Mouse (Mus musculus): ENCODE measurements at regions not wholly inside any gene's neighbourhood (a gene's known extent, or its start where the extent isn't known, plus 50 kb on each side); places are given as distances from the start of the nearest gene placed in this dataset.

- H3K27me3 ChIP-seq = 0 out of 2 replicates have a peak, but pooled peaks cover 24% of the 10 kb centered on the region
- H3K9ac ChIP-seq (replicated peaks) = no peak overlapping the region
- no peak overlapping the region for H3K4me2 ChIP-seq (replicated peaks)
- WGBS = 92% methylated on average over 4 of the region's 4 CpGs
- H3K4me3 ChIP-seq = no peak overlapping the region
- H3K27ac ChIP-seq (replicated peaks) = no peak overlapping the region
- H3K9me3 ChIP-seq = no peaks in the 10 kb centered on the region
- H3K4me1 ChIP-seq = peaks cover 3% of the 10 kb centered on the region
- no peaks in the 10 kb centered on the region for H3K36me3 ChIP-seq
- no peak for ATAC-seq (ENCODE audit: low FRiP score, low read depth)
These were observed 138.9 kb downstream of the Tpra1 start for GRCm38 (mm10) chr6:89040919-89041318.

- no peak for ATAC-seq (ENCODE audit: low FRiP score, low read depth)
- Histone ChIP-seq H3K36me3 (no peaks in the 10 kb centered on the region), H3K4me3 (no peak overlapping the region), H3K9me3 (no peaks in the 10 kb centered on the region; the same call in 1 of the 2 replicates), H3K9ac (replicated peaks) (no peak overlapping the region), H3K4me2 (replicated peaks) (no peak overlapping the region), H3K4me1 (no peaks in the 10 kb centered on the region), H3K27ac (replicated peaks) (no peak overlapping the region), H3K27me3 (0 out of 2 replicates have a peak, but pooled peaks cover 15% of the 10 kb centered on the region)
- WGBS = 73% methylated on average over 24 of the region's 24 CpGs
These were observed 140.6 kb downstream of the Tpra1 start for GRCm38 (mm10) chr6:89042478-89043239.

DNA sequence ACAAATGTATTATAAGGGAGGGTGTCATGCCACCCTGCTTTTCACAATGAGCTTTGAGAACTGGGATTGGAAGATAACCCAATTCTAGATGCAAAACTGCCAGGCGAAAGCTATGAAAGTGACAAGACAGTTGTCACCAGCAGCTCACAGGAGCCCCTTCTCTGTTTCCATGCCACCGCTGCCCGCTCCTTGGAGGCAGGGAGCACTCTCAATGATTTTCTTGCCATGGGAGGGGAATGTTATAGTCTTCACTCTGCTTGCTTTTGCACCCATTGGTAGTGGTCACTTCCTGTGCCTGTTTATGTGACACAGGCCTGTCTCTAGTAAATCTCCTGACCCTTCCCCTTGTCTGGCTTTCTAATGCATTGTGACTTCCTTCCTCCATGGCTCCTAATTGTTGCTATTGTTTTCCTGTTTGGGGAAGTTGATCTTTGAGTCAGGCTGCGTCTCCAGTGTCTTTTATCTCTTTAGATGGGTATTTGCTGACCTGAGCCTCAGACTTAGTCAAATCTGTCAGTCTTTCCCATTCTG, 143.4 kb downstream of the Tpra1 start:
- Histone ChIP-seq H3K9me3 (no peaks in the 10 kb centered on the region; the same call in 1 of the 2 replicates), H3K9ac (replicated peaks) (no peak overlapping the region), H3K4me2 (replicated peaks) (no peak overlapping the region), H3K4me3 (no peak overlapping the region), H3K4me1 (no peaks in the 10 kb centered on the region), H3K27ac (replicated peaks) (no peak overlapping the region), H3K27me3 (no peaks in the 10 kb centered on the region), H3K36me3 (no peaks in the 10 kb centered on the region)
- ATAC-seq (ENCODE audit: low FRiP score, low read depth) = no peak
- 76% methylated on average over 4 of the region's 4 CpGs for WGBS

DNA sequence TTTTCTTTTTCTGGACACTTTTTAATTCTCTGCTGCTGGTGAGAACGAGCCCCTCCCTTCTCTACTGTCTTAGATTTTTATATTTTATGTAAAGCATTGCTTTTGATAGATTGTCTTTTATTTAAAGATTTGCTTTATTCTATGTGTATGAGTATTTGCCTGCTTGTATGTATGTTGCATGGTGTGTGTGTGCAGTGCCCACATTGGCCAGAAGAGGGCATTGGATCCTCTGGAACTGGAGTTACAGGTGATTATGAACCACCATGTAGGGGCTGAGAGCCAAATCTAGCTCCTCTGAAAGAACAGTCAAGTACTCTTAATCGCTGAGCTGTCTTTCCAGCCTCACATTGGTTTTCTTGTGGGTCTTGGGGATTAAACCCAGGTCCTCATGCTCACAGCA, 144.4 kb downstream of the Tpra1 start:
- Histone ChIP-seq H3K27ac (replicated peaks) (no peak overlapping the region), H3K36me3 (no peaks in the 10 kb centered on the region), H3K4me2 (replicated peaks) (no peak overlapping the region), H3K4me3 (no peak overlapping the region), H3K27me3 (no peaks in the 10 kb centered on the region), H3K9ac (replicated peaks) (no peak overlapping the region), H3K4me1 (no peaks in the 10 kb centered on the region), H3K9me3 (no peaks in the 10 kb centered on the region; the same call in 1 of the 2 replicates)
- WGBS = 77% methylated on average over 2 of the region's 2 CpGs
- no peak for ATAC-seq (ENCODE audit: low FRiP score, low read depth)

DNA sequence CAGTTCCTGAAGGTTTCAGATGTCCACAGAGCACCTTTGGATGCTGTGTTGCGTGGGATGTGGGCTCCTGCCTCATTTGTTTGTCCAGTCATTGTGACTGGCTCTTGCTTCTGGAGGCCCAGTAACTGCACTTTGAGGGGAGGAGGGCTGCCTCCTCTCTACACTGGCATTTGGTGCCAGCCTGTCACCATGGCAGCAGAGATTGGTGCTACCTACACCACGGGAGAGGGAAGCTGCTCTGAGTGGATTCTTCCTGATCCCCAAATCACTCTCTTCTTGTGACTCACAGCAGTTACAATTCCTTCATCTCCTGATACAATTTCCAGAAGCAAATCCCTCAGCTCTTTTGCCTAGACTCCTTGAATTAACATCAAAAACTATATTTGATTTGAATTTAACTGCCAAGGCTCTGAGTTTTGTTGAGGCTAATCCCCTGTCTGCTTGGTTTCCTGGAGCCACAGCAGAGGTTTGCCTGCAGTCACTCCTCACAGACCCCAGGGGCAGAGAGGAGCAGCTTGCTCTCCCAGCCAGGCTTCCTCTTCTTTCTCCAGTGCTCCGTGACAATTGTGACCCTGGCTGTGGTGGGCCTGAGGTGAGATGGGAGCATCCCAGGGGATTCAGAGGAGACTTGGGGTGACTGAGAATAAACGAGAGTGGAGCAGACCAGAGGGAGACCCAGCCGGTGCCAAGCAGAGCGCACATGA, 145.7 kb downstream of the Tpra1 start:
- Histone ChIP-seq H3K27ac (replicated peaks) (no peak overlapping the region), H3K36me3 (no peaks in the 10 kb centered on the region), H3K9me3 (no peaks in the 10 kb centered on the region; the same call in 1 of the 2 replicates), H3K4me2 (replicated peaks) (no peak overlapping the region), H3K27me3 (no peaks in the 10 kb centered on the region), H3K4me3 (no peak overlapping the region), H3K4me1 (no peaks in the 10 kb centered on the region), H3K9ac (replicated peaks) (no peak overlapping the region)
- 54% methylated on average over 6 of the region's 6 CpGs for WGBS
- ATAC-seq (ENCODE audit: low FRiP score, low read depth) = no peak

- H3K36me3 ChIP-seq = no peaks in the 10 kb centered on the region
- H3K4me3 ChIP-seq = no peak overlapping the region
- WGBS = 58% methylated on average over 1 of the region's 1 CpGs
- no peaks in the 10 kb centered on the region; the same call in 1 of the 2 replicates for H3K9me3 ChIP-seq
- no peak for ATAC-seq (ENCODE audit: low FRiP score, low read depth)
- no peak overlapping the region for H3K4me2 ChIP-seq (replicated peaks)
- no peaks in the 10 kb centered on the region for H3K27me3 ChIP-seq
- no peak overlapping the region for H3K9ac ChIP-seq (replicated peaks)
- H3K4me1 ChIP-seq = no peaks in the 10 kb centered on the region
- H3K27ac ChIP-seq (replicated peaks) = no peak overlapping the region
These were observed 147.2 kb downstream of the Tpra1 start for GRCm38 (mm10) chr6:89049290-89049689.

DNA sequence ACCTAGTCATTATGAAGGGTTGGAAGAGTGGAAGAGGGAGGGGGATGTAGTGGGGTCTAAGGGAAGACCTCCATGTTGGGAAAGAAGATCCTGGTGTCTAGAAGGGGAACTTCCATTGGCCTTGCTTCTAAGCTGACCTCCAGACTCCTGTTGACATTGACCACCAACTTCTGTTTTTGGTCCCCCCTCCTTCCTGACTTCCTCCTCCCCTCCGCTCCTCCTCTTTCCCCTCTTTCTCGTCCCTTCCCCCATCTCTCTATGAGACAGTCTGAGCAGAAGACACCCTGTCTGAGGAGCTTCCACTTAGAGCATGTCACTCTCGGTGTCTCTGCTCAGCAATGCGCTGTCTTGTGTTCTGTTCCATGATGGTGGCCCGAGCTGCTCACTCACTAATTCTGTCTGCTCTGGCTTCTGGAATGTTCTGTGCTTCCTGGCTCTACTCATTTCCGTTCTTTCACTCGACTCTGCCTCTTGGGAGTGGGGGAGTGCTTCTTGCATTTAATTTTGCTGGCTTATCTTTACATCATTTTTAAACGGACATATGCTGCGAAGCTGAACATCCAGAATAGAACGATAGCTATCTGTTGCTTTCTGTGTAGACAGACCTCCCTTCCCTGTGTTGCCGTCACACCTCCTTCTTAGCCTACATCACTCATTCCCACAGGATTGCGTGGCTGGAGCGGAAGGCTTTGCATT, 148.7 kb downstream of the Tpra1 start:
- no peak for ATAC-seq (ENCODE audit: low FRiP score, low read depth)
- no peak overlapping the region for H3K4me2 ChIP-seq (replicated peaks)

DNA sequence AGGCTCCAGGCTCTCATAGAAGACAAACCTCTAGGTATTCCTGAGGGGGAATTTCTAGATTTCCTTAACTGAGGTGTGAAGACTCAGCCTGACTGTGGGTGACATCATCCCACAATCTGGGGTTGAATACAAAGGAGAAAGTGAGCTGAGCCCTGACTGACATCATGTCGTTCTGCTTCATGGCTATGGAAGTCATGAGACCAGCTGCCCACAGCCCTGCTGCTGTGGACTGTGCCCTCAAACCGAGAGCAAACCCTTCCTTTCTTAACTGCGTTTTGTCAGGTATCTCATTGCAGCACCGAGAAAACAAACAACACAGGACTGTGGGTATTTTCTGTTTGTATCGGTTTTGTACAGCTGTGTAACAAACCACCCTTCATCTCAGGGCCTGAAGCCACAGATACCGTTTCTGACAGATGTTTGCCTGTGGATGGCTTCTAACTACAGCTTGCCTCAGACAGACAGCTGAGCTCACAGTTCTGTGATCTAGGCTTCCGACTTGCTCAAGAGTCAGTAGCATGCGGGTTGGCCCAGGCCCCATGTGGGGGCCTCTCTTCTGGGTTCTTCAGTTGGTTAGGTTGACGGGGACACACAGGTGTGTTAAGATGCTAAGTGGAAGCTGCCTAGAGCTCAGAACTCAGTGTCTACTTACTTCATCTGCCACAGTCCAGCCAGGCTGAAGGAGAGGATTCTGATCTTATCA, 150.9 kb downstream of the Tpra1 start:
- Histone ChIP-seq H3K27me3 (no peaks in the 10 kb centered on the region), H3K4me3 (no peak overlapping the region), H3K27ac (replicated peaks) (no peak overlapping the region), H3K4me2 (replicated peaks) (no peak overlapping the region), H3K9me3 (no peaks in the 10 kb centered on the region), H3K4me1 (no peaks in the 10 kb centered on the region), H3K9ac (replicated peaks) (no peak overlapping the region), H3K36me3 (no peaks in the 10 kb centered on the region)
- 88% methylated on average over 9 of the region's 9 CpGs for WGBS
- no peak for ATAC-seq (ENCODE audit: low FRiP score, low read depth)

More for the DNA sequence above, 148.7 kb downstream of the Tpra1 start:
- no peaks in the 10 kb centered on the region; the same call in 1 of the 2 replicates for H3K9me3 ChIP-seq
- 86% methylated on average over 13 of the region's 13 CpGs for WGBS
- H3K27ac ChIP-seq (replicated peaks) = no peak overlapping the region
- H3K9ac ChIP-seq (replicated peaks) = no peak overlapping the region
- H3K36me3 ChIP-seq = no peaks in the 10 kb centered on the region
- no peak overlapping the region for H3K4me3 ChIP-seq
- H3K4me1 ChIP-seq = no peaks in the 10 kb centered on the region
- no peaks in the 10 kb centered on the region for H3K27me3 ChIP-seq

DNA sequence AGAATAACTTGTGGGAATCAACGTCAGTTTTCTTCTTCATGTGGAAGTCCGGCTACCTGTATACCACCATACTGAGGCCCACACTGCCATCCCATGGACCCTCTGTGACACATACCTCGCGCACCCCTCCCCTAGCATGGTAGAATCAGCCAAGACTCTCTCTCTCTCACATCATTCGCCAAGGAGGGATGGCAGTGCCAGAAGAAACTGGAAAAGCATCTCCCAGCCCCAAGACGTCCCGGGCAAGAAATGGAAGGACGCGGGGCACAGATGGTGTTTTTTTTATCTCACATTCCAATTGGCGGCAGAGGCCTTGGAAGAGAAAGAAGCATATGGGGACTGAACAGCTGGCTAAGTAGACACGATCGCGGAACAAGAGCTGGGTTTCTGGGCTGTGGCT, 152.0 kb downstream of the Tpra1 start:
- Histone ChIP-seq H3K4me3 (no peak overlapping the region), H3K4me2 (replicated peaks) (no peak overlapping the region), H3K4me1 (no peaks in the 10 kb centered on the region), H3K27ac (replicated peaks) (no peak overlapping the region), H3K36me3 (no peaks in the 10 kb centered on the region), H3K9ac (replicated peaks) (no peak overlapping the region), H3K27me3 (no peaks in the 10 kb centered on the region), H3K9me3 (no peaks in the 10 kb centered on the region)
- WGBS = 87% methylated on average over 13 of the region's 13 CpGs
- no peak for ATAC-seq (ENCODE audit: low FRiP score, low read depth)

DNA sequence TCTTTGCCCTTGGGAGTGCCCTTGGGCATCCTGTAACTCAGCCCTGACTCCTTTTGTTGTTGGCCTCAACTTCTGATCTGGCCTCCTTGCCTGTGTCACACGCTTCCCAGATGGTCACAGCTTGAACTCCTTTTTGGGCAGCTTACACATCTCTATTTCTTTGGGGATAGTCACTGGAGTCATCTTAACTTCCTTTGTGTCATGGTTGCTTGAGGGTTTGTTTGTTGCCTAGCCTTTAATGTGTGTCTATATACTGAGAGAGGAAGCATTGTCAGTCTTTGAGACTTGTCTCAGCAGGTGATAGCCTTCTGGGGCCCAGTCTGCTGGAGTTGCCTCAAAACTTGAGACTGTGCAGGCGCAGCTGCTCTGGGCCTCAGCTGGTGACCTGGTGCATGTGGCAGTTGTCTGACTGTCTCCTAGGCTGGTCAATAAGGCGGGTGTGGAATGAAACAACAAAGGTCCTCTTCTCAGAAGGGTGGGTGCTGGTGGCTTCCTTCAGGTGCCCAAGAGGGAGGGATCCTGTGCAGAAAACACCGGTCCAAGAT, 157.5 kb downstream of the Tpra1 start:
- Histone ChIP-seq H3K4me1 (peaks cover 3% of the 10 kb centered on the region; the same call in 1 of the 2 replicates), H3K4me3 (no peak overlapping the region), H3K9ac (replicated peaks) (no peak overlapping the region), H3K27ac (replicated peaks) (no peak overlapping the region), H3K9me3 (no peaks in the 10 kb centered on the region), H3K36me3 (no peaks in the 10 kb centered on the region), H3K4me2 (replicated peaks) (no peak overlapping the region), H3K27me3 (0 out of 2 replicates have a peak, but pooled peaks cover 7% of the 10 kb centered on the region)
- WGBS = 68% methylated on average over 4 of the region's 4 CpGs
- no peak for ATAC-seq (ENCODE audit: low FRiP score, low read depth)

DNA sequence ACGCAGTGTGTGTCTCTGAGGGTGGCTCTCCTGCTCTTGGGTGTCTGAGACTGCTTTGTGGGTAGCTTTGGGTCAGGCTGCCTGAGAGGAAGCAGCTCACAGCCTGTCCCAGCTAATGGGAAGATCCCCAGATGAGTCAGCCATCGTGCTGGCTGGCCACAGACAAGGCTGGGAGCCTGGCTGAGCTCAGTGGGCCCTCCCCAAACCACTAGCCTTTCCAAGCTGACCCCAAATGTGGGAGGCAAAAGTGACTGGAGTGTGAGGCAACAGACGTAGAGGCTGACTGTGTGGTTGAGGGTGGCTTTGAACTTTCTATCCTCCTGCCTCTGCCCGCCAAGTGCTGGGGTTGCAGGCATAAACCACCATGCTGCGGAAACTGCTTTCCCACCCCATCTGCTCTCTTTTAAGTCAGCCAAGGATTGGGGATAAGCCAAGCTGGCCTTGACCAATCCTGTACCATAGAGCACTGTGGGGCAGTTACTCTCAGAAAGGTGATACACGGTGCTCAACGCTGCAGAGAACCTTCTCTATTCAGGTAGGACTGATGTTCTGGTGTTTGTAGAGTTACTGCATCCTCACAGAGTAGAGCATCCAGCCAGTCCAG, 163.0 kb downstream of the Tpra1 start:
- H3K27me3 ChIP-seq = 0 out of 2 replicates have a peak, but pooled peaks cover 7% of the 10 kb centered on the region
- no peak overlapping the region for H3K27ac ChIP-seq (replicated peaks)
- no peak overlapping the region for H3K4me2 ChIP-seq (replicated peaks)
- 84% methylated on average over 7 of the region's 7 CpGs for whole genome bisulfite sequencing
- H3K4me3 ChIP-seq = no peak overlapping the region
- peaks cover 7% of the 10 kb centered on the region; the same call in 1 of the 2 replicates for H3K4me1 ChIP-seq
- H3K36me3 ChIP-seq = no peaks in the 10 kb centered on the region
- H3K9me3 ChIP-seq = no peaks in the 10 kb centered on the region
- H3K9ac ChIP-seq (replicated peaks) = no peak overlapping the region
- ATAC-seq (ENCODE audit: low FRiP score, low read depth) = no peak
